Mouse (Mus musculus) spleen, adult 18-20 months (tissue): ENCODE data around the gene Adh1.

ENCODE experiments used
- DNase-seq, 2 experiments: peaks; one replicate each; pipeline ENCODE4 v3.0.0; 2022; ENCODE audit warnings: mixed read lengths in 2 of 2

The Adh1 gene

DNA sequence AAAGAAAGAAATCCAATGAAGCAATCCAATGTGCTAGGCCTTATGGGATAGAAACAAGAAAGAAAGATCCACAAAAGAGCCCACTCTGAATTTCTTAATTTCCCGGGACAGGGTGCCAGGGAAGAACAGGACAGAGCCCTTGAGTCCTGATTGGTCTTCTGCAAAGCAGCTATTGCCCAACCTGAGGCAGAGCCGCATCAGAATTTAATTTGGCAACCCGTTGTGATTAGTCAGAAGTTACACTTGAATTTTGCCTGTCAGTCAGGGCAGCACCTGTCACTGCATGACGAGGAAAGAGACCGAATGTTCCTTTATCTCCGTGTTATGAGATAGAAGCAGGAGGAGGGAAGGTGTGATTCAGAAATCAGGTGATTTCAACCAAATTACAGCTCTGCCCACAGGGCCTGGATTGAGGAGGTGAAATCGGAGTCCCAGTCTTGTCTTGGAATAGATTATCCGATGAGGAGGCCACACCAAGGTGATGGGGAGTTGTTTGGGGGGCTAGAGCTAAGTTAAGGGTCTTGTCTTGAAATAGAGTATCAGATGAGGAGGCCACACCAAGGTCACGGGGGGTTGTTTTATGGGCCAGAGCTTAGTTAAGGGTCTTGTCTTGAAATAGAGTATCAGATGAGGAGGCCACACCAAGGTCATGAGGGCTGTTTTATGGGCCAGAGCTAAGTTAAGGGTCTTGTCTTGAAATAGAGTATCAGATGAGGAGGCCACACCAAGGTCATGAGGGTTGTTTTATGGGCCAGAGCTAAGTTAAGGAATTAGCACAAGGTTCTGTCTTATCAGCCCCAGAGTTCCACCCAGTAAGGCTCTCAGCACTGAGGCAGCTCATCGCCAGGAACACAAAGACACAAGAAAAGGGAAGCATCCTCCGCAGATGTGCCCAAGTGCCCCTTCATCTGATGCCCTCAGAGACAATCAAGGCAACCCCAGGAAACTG lies at the start of gene Adh1:
TSS of gene Adh1 (plus strand) at position 271 of the 949 bp plus-strand sequence.
- DNase-seq = no peak

DNA sequence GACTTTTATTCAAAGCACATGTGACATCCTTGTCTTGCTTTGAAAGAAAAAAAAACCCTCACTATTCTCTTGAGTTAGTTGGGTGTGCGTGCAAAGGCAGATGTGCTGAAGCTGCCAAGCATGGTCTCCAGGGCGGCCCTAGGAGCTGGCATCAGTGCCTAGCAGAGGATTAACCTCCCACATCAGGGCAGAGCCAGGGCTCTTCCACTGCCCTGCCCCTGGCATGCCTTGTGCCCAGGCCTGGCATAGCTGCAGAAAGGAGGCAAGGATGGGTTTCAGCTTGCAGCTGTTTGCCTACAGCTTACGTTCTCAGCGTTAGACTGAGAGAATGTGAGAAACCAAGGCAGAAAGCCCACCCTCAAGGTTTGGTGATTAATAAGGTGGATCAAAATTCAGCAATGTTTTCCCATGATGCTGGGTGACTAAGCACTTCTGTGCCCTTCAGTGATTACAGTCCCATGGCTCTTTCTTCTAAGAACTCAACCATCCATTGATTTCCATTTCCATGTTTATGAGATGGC lies 48.3 kb upstream of the Adh1 start:
- no peak for DNase-seq

DNA sequence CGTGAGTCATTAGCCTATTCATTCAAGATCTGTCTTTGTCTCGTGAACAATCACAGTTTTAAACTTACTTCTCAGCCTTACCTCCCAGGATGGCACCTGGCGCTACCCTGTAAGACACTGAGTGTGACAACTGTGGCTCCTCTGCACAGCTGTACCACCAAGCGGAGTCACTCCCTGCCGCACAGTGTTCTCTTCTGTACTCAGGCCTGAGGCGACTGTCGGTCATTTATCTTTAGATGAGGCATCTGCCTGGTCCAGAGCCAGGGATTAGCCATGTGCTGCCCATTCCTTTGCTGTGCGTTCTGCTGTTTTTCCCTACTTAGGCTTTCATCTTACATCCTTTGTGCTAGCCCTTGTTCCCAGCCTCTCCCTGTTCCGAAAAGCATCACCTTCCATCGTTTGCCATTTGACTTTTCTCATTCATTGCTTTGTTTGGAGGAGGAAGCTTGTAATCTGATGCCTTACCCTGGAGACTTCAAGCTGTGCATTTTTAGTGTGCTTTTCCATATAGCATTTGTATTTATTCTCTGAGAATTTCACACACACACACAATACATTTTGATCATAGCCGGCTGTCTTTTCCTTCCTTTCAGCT lies 45.3 kb upstream of the Adh1 start:
- no peak for DNase-seq

DNA sequence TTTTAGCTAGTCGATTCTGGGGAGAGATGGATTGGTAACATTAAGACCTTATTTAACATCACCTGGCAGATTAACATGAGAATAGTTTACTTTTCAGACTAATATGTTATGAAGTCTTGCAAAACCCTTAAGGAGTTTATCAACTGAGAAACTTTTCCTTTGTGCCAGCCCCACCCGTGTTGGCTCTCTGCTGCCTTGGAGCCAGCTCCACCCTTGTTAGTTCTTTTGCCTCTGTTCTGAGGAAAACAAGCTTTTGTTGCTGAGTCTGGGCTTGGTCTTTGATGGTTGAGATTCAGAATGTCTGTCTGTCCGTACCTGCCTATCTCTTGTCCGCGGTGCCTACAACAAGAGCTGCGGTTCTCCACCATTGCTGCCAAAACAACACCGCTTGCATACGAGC lies 44.7 kb upstream of the Adh1 start:
- no peak for DNase-seq

- DNase-seq = no peak
Observed at GRCm38 (mm10) chr3:138217631-138218264, 43.0 kb upstream of the Adh1 start, which contains the start of gene Adh7. Gene Adh7, plus strand, starts transcription at chr3:138217760.

- no peak for DNase-seq
Observed at GRCm38 (mm10) chr3:138221116-138221515, 39.7 kb upstream of the Adh1 start.

- no peak for DNase-seq
Observed at GRCm38 (mm10) chr3:138222511-138222910, 38.3 kb upstream of the Adh1 start.

DNA sequence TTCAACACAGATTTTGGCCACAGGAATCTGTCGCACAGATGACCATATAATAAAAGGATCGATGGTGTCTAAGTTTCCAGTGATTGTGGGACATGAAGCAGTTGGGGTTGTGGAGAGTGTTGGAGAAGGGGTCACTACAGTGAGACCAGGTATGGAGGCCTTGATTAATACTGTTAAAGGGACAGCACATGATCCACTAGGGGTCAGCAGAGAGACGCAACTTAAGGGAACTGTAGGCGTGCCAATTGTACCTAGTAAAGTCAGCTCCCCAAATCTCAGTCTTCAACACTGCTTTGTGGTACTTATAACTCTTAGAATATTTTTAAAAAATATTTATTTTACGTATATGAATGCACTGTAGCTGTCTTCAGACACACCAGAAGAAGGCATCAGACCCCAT lies 37.8 kb upstream of the Adh1 start:
- peak in 1 of 2 experiments; percentile 57 for DNase-seq

DNA sequence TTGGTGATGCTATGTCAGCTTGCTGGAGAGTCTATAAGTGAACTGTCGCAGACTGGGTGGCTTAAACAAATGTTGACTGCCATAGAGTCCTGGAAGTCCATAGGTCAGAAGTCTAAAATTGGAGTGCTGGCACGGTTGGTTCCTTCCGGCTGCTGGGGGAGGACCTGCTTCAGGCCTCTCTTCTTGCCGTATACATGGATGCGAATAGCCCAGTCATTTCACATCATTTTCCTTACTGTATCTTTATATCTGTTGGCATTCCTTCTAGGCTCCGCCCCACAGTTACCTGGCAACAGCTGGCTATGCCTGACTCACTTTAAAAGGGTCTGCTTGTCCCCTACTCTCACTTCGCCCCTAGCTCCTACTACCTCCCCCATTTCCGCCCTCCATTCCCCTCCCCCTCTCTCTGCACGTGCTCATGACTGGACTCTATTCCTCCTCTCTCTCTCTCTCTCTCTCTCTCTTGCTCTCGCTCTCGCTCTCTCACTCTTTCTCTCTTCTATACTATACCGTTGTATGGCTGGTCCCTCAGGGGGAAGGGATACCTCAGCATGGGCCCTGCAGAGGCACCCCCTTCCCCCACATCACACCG lies 36.3 kb upstream of the Adh1 start:
- DNase-seq = no peak

- DNase-seq = no peak
Observed at GRCm38 (mm10) chr3:138225331-138225730, 35.5 kb upstream of the Adh1 start.

DNA sequence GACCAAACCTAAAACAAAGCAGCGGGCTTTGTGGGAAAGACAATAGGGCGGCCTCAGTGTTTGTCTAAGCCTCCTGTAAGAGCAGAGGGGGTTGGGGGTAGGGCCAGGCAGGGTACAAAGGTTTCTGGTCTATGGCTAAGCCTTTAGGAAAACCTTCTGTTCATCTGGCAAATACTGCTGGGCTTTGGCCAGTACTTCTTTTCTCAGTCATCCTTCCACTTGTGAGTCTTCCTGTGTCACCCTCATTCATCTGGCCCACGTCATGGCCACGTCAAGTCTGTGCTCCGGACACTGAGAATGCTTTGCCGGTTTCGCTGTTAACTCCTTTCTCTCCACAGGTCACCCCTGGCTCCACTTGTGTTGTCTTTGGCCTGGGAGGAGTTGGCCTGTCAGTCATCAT lies 34.9 kb upstream of the Adh1 start:
- DNase-seq = no peak

GRCm38 (mm10) chr3:138226476-138226875 lies 34.3 kb upstream of the Adh1 start:
- DNase-seq = no peak

- DNase-seq = no peak
Observed at GRCm38 (mm10) chr3:138227082-138227481, 33.7 kb upstream of the Adh1 start.

GRCm38 (mm10) chr3:138227782-138228181 lies 33.0 kb upstream of the Adh1 start:
- DNase-seq = no peak

GRCm38 (mm10) chr3:138229448-138229847 lies 31.3 kb upstream of the Adh1 start:
- DNase-seq = no peak

DNA sequence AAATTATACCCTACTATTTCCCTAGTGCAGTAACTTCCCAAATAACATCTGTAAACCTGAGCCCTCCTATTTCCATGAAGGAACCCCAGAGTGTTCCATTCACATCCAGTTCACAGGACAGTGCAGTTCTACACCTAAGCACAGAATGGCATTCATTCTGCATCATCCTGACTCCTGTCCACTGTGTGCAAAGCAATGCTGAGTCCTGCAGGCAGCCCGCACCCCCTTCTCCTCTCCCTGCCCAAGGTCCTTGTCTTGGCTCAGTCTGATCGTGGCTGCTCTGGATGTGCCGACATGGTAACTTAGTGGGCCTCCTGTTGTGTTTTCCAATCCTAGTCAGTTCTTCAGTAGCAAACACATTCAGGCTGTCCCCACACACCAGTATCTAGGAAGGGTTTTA lies 30.5 kb upstream of the Adh1 start:
- no peak for DNase-seq

- no peak for DNase-seq
Observed at GRCm38 (mm10) chr3:138231531-138231930, 29.3 kb upstream of the Adh1 start.

DNA sequence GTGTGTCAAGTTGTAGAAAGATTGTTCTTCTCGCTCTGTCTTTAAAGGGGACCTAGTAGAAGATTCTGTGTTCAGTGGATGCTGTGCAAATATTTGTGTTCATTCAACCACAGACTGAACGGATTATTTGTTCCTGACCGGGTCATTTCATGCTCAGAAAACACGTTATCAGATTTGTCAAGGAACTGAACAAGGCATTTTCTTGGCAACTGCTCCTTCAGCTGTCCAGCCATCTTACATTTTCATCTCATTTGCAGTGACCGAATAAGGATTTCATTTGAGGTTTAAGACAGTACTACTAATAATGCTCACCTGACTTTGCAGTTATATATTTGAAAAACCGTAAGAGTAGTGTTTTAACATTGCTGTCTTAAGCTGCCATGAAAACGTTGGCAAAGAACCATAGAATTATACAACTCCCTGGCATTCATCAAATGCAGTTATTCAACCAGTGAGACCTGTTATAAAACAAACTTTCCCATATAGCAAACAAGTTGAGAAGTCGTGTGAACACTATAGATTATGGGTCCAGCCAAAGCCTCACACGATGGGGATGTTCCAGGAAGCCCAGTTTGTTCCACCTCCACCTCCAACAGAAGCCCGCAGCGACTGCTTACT lies 24.1 kb upstream of the Adh1 start:
- no peak for DNase-seq

DNA sequence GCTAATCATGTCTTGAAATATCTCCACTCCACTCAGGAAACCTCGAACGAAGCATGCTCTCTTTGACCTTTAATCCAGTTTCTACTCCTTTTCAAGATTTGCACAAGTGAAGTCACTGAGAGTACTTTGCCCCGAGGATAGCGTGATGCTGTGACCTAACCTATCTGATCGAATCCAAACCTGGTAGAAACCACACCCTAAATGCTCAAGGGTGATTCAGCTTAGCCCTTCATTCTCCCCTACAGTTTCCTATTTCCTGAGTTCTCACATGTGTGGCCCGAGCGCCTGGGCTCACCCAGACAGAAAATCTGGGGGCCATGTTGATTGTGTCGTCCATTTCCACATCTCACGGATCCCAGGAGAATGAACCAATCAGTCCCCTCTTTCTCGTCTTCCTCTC lies 22.7 kb upstream of the Adh1 start:
- no peak for DNase-seq

- DNase-seq = no peak
Observed at GRCm38 (mm10) chr3:138239461-138239860, 21.3 kb upstream of the Adh1 start.

GRCm38 (mm10) chr3:138240411-138240810 lies 20.4 kb upstream of the Adh1 start:
- no peak for DNase-seq

DNA sequence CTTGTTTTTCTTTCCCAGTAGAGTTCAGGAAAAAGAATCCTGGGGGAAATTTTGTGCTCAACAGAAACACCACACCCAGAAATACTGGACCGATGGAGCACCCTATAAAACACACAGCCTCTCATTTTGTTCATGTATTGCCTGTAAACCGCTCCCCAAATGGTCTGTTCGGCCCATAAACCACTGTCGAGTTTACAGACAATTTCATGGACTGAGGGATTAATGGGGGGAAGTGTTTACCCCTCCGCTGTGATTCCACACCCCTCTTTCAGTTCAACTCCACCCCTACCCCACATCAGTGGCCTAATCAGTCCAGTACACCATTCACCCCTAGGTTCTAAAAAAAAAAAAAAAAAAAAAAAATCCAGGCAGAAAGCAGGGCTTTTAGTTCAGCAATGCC lies 19.8 kb upstream of the Adh1 start:
- no peak for DNase-seq

DNA sequence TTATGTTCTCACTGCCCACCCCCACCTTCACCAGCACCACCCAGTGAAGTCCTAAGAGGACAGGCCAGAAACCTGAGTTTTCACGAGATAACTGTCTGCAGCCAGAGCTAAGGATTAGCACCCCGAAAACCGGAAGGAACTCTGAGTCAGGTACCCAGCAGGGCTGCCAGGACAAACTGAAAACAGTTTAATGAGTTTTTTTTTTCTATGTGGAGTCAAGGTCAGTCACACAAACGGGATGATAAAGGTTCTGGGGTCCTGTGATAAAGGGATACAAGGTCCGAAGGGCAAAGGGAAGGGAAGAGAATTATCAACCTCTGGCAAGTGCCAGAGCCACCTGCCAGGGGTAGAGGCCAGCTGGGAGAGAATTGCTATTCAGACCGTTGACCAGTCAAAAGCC lies 19.4 kb upstream of the Adh1 start:
- no peak for DNase-seq
